Mouse (Mus musculus): ENCODE data around the gene Pisd.

Pisd gene

DNA sequence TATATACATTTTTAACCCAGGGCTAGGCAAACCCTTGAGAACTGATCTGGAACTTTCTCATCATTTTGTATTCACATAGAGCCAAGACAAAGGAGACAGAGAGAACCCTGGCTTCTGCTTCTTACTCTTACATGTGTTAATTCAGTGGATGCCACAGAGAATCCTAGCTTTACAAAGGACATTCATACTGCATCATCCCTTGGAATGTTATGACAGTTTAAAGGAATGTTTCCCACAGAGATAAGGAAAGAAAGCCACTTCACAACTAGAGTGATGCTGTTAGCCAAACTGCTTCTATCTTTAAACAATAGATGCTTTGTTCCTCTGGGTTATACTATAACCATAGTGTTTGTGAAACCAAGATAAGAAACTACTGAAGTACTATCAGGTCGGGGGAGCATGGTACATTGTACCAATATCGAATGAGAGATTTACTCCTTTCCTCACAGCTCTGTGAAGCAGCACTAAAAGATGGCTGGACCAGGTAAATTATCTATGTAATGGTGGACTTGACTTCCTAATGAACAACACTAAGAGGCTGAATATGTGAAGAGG lies 79.1 kb downstream of the Pisd start:
- DNase-seq (ENCODE audit: low read depth) = no peak

DNA sequence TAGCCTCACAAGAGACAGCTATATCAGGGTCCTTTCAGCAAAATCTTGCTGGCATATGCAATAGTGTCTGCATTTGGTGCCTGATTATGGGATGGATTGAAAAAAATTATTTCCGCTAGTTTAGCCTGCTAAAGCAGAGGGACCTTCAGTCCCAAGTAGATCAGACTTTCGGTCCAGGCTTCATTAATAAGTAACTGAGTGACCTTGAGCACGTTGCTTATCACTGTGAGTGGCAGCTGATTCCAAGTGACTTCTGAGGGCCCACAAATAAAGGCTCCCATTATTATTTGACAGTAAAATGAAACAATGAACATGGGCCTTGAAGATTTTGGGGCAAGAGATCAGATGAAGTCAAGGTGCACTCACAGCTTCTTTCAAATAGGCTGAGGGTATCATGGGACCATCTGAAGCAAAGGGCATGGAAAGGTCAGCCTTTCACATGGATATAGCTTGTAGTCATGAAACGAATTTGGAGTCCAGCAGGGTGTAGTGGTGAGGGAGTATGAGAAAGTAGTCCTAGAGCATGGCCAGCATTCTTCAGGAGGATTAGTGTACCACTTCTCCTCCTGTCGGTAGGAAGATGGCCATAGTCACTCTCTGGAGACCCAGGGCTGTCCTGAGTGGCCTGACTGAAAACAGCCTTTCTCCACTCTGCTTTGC lies 88.1 kb downstream of the Pisd start:
- no peak for DNase-seq (ENCODE audit: low read depth)

GRCm38 (mm10) chr5:32693411-32693810 lies 92.0 kb downstream of the Pisd start:
- peak; percentile 4 for DNase-seq (ENCODE audit: low read depth)
